Mouse (Mus musculus) heart, embryonic 10.5 days (tissue): ENCODE measurements around the gene Szrd1. TPM values are rescaled to one million over a fixed set of nuclear protein-coding genes. Genes with fewer than 3 reads are reported as not detected.

ENCODE experiments used
- DNase-seq: peaks from one replicate; pipeline ENCODE4 v3.0.0-alpha.2; 2017; ENCODE audit warnings: low spot score
- H3K27ac ChIP-seq: fragments of 300-500 bp; sonication (generic); 2 replicates; pipeline ENCODE4 v1.5.1; 2016; ENCODE audit warnings: mild to moderate bottlenecking
- H3K27me3 ChIP-seq: fragments of 300-500 bp; sonication (generic); 2 replicates; pipeline ENCODE4 v1.6.1; 2016; ENCODE audit warnings: mild to moderate bottlenecking; ENCODE audit not compliant: poor library complexity, insufficient read depth, severe bottlenecking
- H3K36me3 ChIP-seq: fragments of 300-500 bp; sonication (generic); 2 replicates; pipeline ENCODE4 v1.6.1; 2016; ENCODE audit warnings: mild to moderate bottlenecking, moderate library complexity
- H3K4me1 ChIP-seq: fragments of 300-500 bp; sonication (generic); 2 replicates; pipeline ENCODE4 v1.6.1; 2016; ENCODE audit warnings: mild to moderate bottlenecking
- H3K4me3 ChIP-seq: fragments of 300-500 bp; sonication (generic); 2 replicates; pipeline ENCODE4 v1.5.1; 2016; ENCODE audit warnings: mild to moderate bottlenecking, moderate library complexity
- H3K9me3 ChIP-seq: fragments of 300-500 bp; sonication (generic); 2 replicates; pipeline ENCODE4 v1.6.1; 2016; ENCODE audit warnings: mild to moderate bottlenecking, moderate library complexity
- WGBS: fragments of 180-500 bp; shearing (Covaris S2); methylation state at CpG from one replicate; pipeline ENCODE4 v1.1.7; 2016; 5-methylcytosine and 5-hydroxymethylcytosine counted together
- polyA plus RNA-seq: library from polyadenylated mRNA; unstranded; fragments of >200 nt; fragmentation: Nextera tagmentation; extraction: Ambion mirVana; gene quantifications from 2 replicates; pipeline ENCODE4 v1.2.1, GENCODE M21; 2016

The Szrd1 gene
- polyA plus RNA-seq, 1 experiment from 2014 or later: 39.0 TPM

GRCm38 (mm10) chr4:141069731-141070130 lies 69.8 kb downstream of the Szrd1 start:
- WGBS: 65% methylated on average over 4 of the region's 4 CpGs
- no peaks in the 10 kb centered on the region for H3K27me3 ChIP-seq
- H3K4me3 ChIP-seq: no peak overlapping the region
- H3K27ac ChIP-seq: no peak overlapping the region
- peaks cover 37% of the 10 kb centered on the region for H3K4me1 ChIP-seq
- peaks cover 91% of the 10 kb centered on the region for H3K36me3 ChIP-seq
- no peaks in the 10 kb centered on the region for H3K9me3 ChIP-seq
- peak; percentile 81 for DNase-seq

GRCm38 (mm10) chr4:141068655-141069054 lies 70.9 kb downstream of the Szrd1 start:
- peaks cover 31% of the 10 kb centered on the region for H3K4me1 ChIP-seq
- DNase-seq: peak; percentile 80
- H3K4me3 ChIP-seq: 0 out of 2 replicates have a peak overlapping the region, but pooled peaks have one; percentile 12
- H3K9me3 ChIP-seq: no peaks in the 10 kb centered on the region
- 50% methylated on average over 8 of the region's 8 CpGs for WGBS
- peaks cover 83% of the 10 kb centered on the region for H3K36me3 ChIP-seq
- no peaks in the 10 kb centered on the region for H3K27me3 ChIP-seq
- peak overlapping the region; percentile 42 for H3K27ac ChIP-seq

- H3K36me3 ChIP-seq: peaks cover 72% of the 10 kb centered on the region
- WGBS: 88% methylated on average over 9 of the region's 9 CpGs
- H3K27ac ChIP-seq: no peak overlapping the region
Observed at GRCm38 (mm10) chr4:141067516-141068046, 72.0 kb downstream of the Szrd1 start.

GRCm38 (mm10) chr4:141066709-141067515 lies 72.7 kb downstream of the Szrd1 start:
- Histone ChIP-seq H3K4me1 (peaks cover 20% of the 10 kb centered on the region), H3K4me3 (no peak overlapping the region), H3K36me3 (peaks cover 66% of the 10 kb centered on the region), H3K27ac (no peak overlapping the region), H3K27me3 (no peaks in the 10 kb centered on the region), H3K9me3 (no peaks in the 10 kb centered on the region)
- no peak for DNase-seq
- WGBS: 87% methylated on average over 12 of the region's 12 CpGs

More at GRCm38 (mm10) chr4:141067516-141068046, 72.0 kb downstream of the Szrd1 start:
- peaks cover 22% of the 10 kb centered on the region for H3K4me1 ChIP-seq
- no peaks in the 10 kb centered on the region for H3K9me3 ChIP-seq
- DNase-seq: peak; percentile 73
- no peak overlapping the region for H3K4me3 ChIP-seq
- no peaks in the 10 kb centered on the region for H3K27me3 ChIP-seq

GRCm38 (mm10) chr4:141065123-141065522 lies 74.5 kb downstream of the Szrd1 start:
- Histone ChIP-seq H3K27ac (no peak overlapping the region), H3K4me3 (no peak overlapping the region), H3K36me3 (peaks cover 48% of the 10 kb centered on the region), H3K9me3 (no peaks in the 10 kb centered on the region), H3K27me3 (no peaks in the 10 kb centered on the region), H3K4me1 (peaks cover 29% of the 10 kb centered on the region)
- peak; percentile 94 for DNase-seq
- WGBS: 8% methylated on average over 8 of the region's 8 CpGs

GRCm38 (mm10) chr4:141064104-141064659 lies 75.4 kb downstream of the Szrd1 start:
- no peaks in the 10 kb centered on the region for H3K27me3 ChIP-seq
- no peak for DNase-seq
- H3K36me3 ChIP-seq: peaks cover 38% of the 10 kb centered on the region
- no peaks in the 10 kb centered on the region for H3K9me3 ChIP-seq
- no peak overlapping the region for H3K27ac ChIP-seq
- H3K4me1 ChIP-seq: peaks cover 32% of the 10 kb centered on the region
- H3K4me3 ChIP-seq: no peak overlapping the region
- 79% methylated on average over 4 of the region's 4 CpGs for WGBS

Other genes starting within 250 kb of the Szrd1 start
- gene Padi2, start 233.4 kb downstream of the Szrd1 start, polyA plus RNA-seq: 2.9 and 6.3 TPM in 2 replicates
- 605 and 778 TPM in 2 replicates for gene Sdhb, start 178.6 kb downstream of the Szrd1 start, polyA plus RNA-seq
- 34.9 and 37.8 TPM in 2 replicates for gene Atp13a2, start 152.9 kb downstream of the Szrd1 start, polyA plus RNA-seq
- 159 and 233 TPM in 2 replicates for gene Mfap2, start 129.4 kb downstream of the Szrd1 start, polyA plus RNA-seq
- 4.7 and 6.4 TPM in 2 replicates for gene Crocc, start 79.2 kb downstream of the Szrd1 start, polyA plus RNA-seq
- gene Necap2, start 61.4 kb downstream of the Szrd1 start, polyA plus RNA-seq: 41.9 and 53.4 TPM in 2 replicates
- gene Spata21, start 51.4 kb downstream of the Szrd1 start, polyA plus RNA-seq: 0.05 TPM in 1 of 2 replicates, not detected in the other
- 16.3 and 21.8 TPM in 2 replicates for gene Fbxo42, start 8.1 kb upstream of the Szrd1 start, polyA plus RNA-seq
- 2.6 and 4.0 TPM in 2 replicates for gene Rsg1, start 74.2 kb upstream of the Szrd1 start, polyA plus RNA-seq
- 1.2 and 3.7 TPM in 2 replicates for gene Arhgef19, start 99.7 kb upstream of the Szrd1 start, polyA plus RNA-seq
- gene Epha2, start 161.5 kb upstream of the Szrd1 start, polyA plus RNA-seq: 5.2 and 6.3 TPM in 2 replicates
- gene Fam131c, start 228.4 kb upstream of the Szrd1 start, polyA plus RNA-seq: 0.62 and 1.2 TPM in 2 replicates